Mouse (Mus musculus) cortical plate, adult 2 months (tissue): ENCODE results near the gene Krtdap.

Experiments
- CTCF ChIP-seq: fragments of 200-500 bp; IDR thresholded peaks from 2 replicates; pipeline ENCODE4 v1.5.1; 2011; ENCODE audit warnings: mild to moderate bottlenecking, control low read depth, low read length; ENCODE audit not compliant: insufficient read depth; ENCODE audit errors: extremely low read depth
- POLR2A ChIP-seq: fragments of 200-500 bp; IDR thresholded peaks from 2 replicates; pipeline ENCODE4 v1.6.1; 2011; ENCODE audit warnings: mild to moderate bottlenecking, low read length, control low read depth; ENCODE audit not compliant: insufficient read depth; ENCODE audit errors: extremely low read depth

DNA sequence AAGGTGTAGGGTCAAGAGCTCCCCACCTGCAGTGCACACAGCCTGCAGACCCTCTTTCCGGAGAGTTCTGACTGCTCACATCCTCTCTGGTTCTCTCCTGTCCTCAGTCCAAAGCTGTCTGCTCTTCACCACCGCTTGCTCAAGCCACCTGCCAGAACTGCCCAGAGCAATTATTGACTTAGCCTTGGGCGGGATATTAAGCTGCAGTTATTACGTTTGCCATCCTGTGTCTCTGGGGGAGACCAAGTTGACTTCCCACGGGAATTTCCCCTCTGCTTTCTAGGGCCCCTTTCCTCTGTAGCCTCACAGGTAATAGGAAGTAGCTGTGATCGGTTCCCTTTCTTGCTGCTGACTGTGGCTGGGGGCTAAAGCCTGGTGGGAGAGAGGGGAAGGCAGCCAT is 32.4 kb downstream of the Krtdap start:
- no peak for TF ChIP-seq CTCF
- no peak for TF ChIP-seq POLR2A
